ENCODE assay signal across 14 mouse cellular contexts in genomic region chr1:192755246-192755645, GRCm38 (mm10). TPM values are rescaled to one million over a fixed set of nuclear protein-coding genes. Genes with fewer than 3 reads are reported as not detected.
DNase-seq lines count a peak whose midpoint lies in the region; ATAC-seq lines count a peak whose summit lies in the region.
"Had no signal": no experiment of that assay in that cellular context is flagged by ENCODE, and none has a peak within 500 bp of the region (broad histone marks: within the 10 kb centered on the region; RNA-seq: fewer than 3 reads in every experiment).

No protein-coding gene starts in this region.

- no peak overlapping the region for H3K9ac ChIP-seq in forebrain, embryonic 12.5 days
- H3K9ac ChIP-seq in hindbrain, embryonic 16.5 days (ENCODE audit: low read depth, low read length) = no peak overlapping the region
- peak overlapping the region; percentile 23 for H3K9ac ChIP-seq in neural tube, embryonic 11.5 days (ENCODE audit: low read length)
- H3K9ac ChIP-seq: liver, embryonic 12.5 days; stomach, embryonic 15.5 days had no signal

- no peaks in the 10 kb centered on the region for H3K36me3 ChIP-seq in forebrain, embryonic 12.5 days (replicated peaks)
- H3K36me3 ChIP-seq in hindbrain, embryonic 16.5 days (ENCODE audit: control insufficient read depth, insufficient read depth, low read length) = no peaks in the 10 kb centered on the region
- H3K36me3 ChIP-seq in neural tube, embryonic 11.5 days (ENCODE audit: control insufficient read depth, insufficient read depth, low read length) = no peaks in the 10 kb centered on the region
- H3K36me3 ChIP-seq: liver, embryonic 12.5 days; stomach, embryonic 15.5 days had no signal

- ATAC-seq in forebrain, embryonic 12.5 days (ENCODE audit: low FRiP score) = peak; percentile 31
- peak; percentile 25; the same call in 1 of the 2 replicates for ATAC-seq in hindbrain, embryonic 16.5 days
- ATAC-seq in neural tube, embryonic 11.5 days (ENCODE audit: insufficient read depth, low FRiP score, low TSS enrichment) = peak; percentile 49
- ATAC-seq: liver, embryonic 12.5 days had no signal

- no peak overlapping the region for H3K4me3 ChIP-seq in forebrain, embryonic 12.5 days (replicated peaks)
- H3K4me3 ChIP-seq in hindbrain, embryonic 16.5 days (ENCODE audit: low read length) = no peak overlapping the region
- no peak overlapping the region for H3K4me3 ChIP-seq in neural tube, embryonic 11.5 days (ENCODE audit: low read depth, low read length)
- H3K4me3 ChIP-seq: liver, embryonic 12.5 days; stomach, embryonic 15.5 days had no signal

- H3K27ac ChIP-seq in forebrain, embryonic 12.5 days = peak overlapping the region; percentile 73
- peak overlapping the region; percentile 59 for H3K27ac ChIP-seq in hindbrain, embryonic 16.5 days (ENCODE audit: low read depth, low read length)
- H3K27ac ChIP-seq in neural tube, embryonic 11.5 days (ENCODE audit: low read depth, low read length) = peak overlapping the region; percentile 83
- H3K27ac ChIP-seq: liver, embryonic 12.5 days; macrophage; stomach, embryonic 15.5 days had no signal

- no peaks in the 10 kb centered on the region; the same call in 1 of the 2 replicates for H3K27me3 ChIP-seq in forebrain, embryonic 12.5 days
- H3K27me3 ChIP-seq in hindbrain, embryonic 16.5 days (replicated peaks; ENCODE audit: control insufficient read depth, insufficient read depth, low read length) = no peaks in the 10 kb centered on the region
- no peaks in the 10 kb centered on the region for H3K27me3 ChIP-seq in neural tube, embryonic 11.5 days (ENCODE audit: control insufficient read depth, insufficient read depth, low read length)
- H3K27me3 ChIP-seq: liver, embryonic 12.5 days; stomach, embryonic 15.5 days had no signal

- DNase-seq in embryo, embryonic 11 days = peak; percentile 43
- DNase-seq in neural tube, embryonic 11.5 days (ENCODE audit: low spot score) = peak; percentile 52
- no peak for DNase-seq in gastrocnemius, adult 8-10 months (ENCODE audit: low spot score in 2 of 2)
- DNase-seq in adrenal gland, adult (ENCODE audit: inconsistent age in 2 of 2, low spot score in 1 of 2) = no peak
- no peak for DNase-seq in natural killer cell, adult 2 months (ENCODE audit: low spot score in 2 of 2)
- DNase-seq: adrenal gland, adult 2 months; cerebellum, postnatal 36 days; kidney, postnatal 10 days; right cerebral cortex, postnatal 4 days had no signal

- peak overlapping the region; percentile 15; the same call in 1 of the 2 replicates for H3K4me2 ChIP-seq in forebrain, embryonic 12.5 days
- peak overlapping the region; percentile 29; the same call in 1 of the 2 replicates for H3K4me2 ChIP-seq in hindbrain, embryonic 16.5 days (ENCODE audit: low read length)
- no peak overlapping the region for H3K4me2 ChIP-seq in neural tube, embryonic 11.5 days (ENCODE audit: low read depth)
- H3K4me2 ChIP-seq: liver, embryonic 12.5 days; stomach, embryonic 15.5 days had no signal

- H3K4me1 ChIP-seq in forebrain, embryonic 12.5 days = peaks cover 24% of the 10 kb centered on the region
- peaks cover 15% of the 10 kb centered on the region for H3K4me1 ChIP-seq in hindbrain, embryonic 16.5 days (ENCODE audit: control insufficient read depth, insufficient read depth, low read depth, low read length)
- H3K4me1 ChIP-seq in neural tube, embryonic 11.5 days (ENCODE audit: control insufficient read depth, insufficient read depth, low read length) = 0 out of 2 replicates have a peak, but pooled peaks cover 7% of the 10 kb centered on the region

- 52% methylated on average over 13 of the region's 13 CpGs for WGBS in forebrain, embryonic 12.5 days
- 28% methylated on average over 13 of the region's 13 CpGs for WGBS in hindbrain, embryonic 16.5 days
- WGBS in neural tube, embryonic 11.5 days = 49% methylated on average over 13 of the region's 13 CpGs

- H3K9me3 ChIP-seq in forebrain, embryonic 12.5 days = no peaks in the 10 kb centered on the region
- no peaks in the 10 kb centered on the region for H3K9me3 ChIP-seq in hindbrain, embryonic 16.5 days (ENCODE audit: control insufficient read depth, low read length)
- no peaks in the 10 kb centered on the region for H3K9me3 ChIP-seq in neural tube, embryonic 11.5 days (ENCODE audit: control insufficient read depth, low read length)
- H3K9me3 ChIP-seq: liver, embryonic 12.5 days; stomach, embryonic 15.5 days had no signal

RNA-seq across cellular contexts. Expression of gene Hhat, which starts 15.8 kb away (rescaled TPM):
- polyA plus RNA-seq in forebrain, embryonic 12.5 days (2016; fragmentation: Nextera tagmentation; extraction: Ambion mirVana) = 4.4 and 7.6 TPM in 2 replicates
- polyA plus RNA-seq in hindbrain, embryonic 16.5 days (2015; fragmentation: Nextera tagmentation; extraction: Ambion mirVana) = 3.4 and 3.5 TPM in 2 replicates
- 8.9 and 9.2 TPM in 2 replicates for polyA plus RNA-seq in neural tube, embryonic 11.5 days (2014; fragmentation: Nextera tagmentation; extraction: Ambion mirVana)
- 1 to 10 TPM in 2 of 4 experiments, under 1 TPM in 2; 0.80 to 1.9 (median 1.2) TPM for total RNA-seq in gastrocnemius, adult 8-10 months (2022)

Comparison
In these comparisons a context has a peak if more than half of its experiments do, and no peak if none do; other contexts are left out.
1. DNase-seq: peak in embryo, embryonic 11 days (single experiment) and neural tube, embryonic 11.5 days (single experiment); none in gastrocnemius, adult 8-10 months (0 of 2), adrenal gland, adult (0 of 2) and natural killer cell, adult 2 months (0 of 2).
2. Peak in every context shown above with its lines, with median percentiles within 50 percentile points of each other: ATAC-seq and H3K27ac ChIP-seq.